Mouse (Mus musculus) right cerebral cortex, postnatal 4 days (tissue): ENCODE results near the gene Ankrd44.

ENCODE experiments used
- DNase-seq: peaks from one replicate; pipeline ENCODE4 v3.0.0-alpha.2; 2022

Gene Ankrd44

GRCm38 (mm10) chr1:54807832-54808231 lies 118.4 kb downstream of the Ankrd44 start:
- no peak for DNase-seq

GRCm38 (mm10) chr1:54806116-54806850 lies 119.9 kb downstream of the Ankrd44 start:
- no peak for DNase-seq

GRCm38 (mm10) chr1:54804406-54804805 lies 121.8 kb downstream of the Ankrd44 start:
- DNase-seq, result no peak

GRCm38 (mm10) chr1:54802703-54803102 lies 123.5 kb downstream of the Ankrd44 start:
- no peak for DNase-seq

- DNase-seq, result no peak
Measured at GRCm38 (mm10) chr1:54801256-54801655, 124.9 kb downstream of the Ankrd44 start.

GRCm38 (mm10) chr1:54799421-54799820 lies 126.8 kb downstream of the Ankrd44 start:
- no peak for DNase-seq

GRCm38 (mm10) chr1:54798415-54798814 lies 127.8 kb downstream of the Ankrd44 start:
- DNase-seq, result no peak

- DNase-seq, result no peak
Measured at GRCm38 (mm10) chr1:54794709-54795108, 131.5 kb downstream of the Ankrd44 start.

- no peak for DNase-seq
Measured at GRCm38 (mm10) chr1:54791406-54791805, 134.8 kb downstream of the Ankrd44 start.

GRCm38 (mm10) chr1:54789327-54789960 lies 136.7 kb downstream of the Ankrd44 start:
- DNase-seq, result no peak

GRCm38 (mm10) chr1:54788337-54788736 lies 137.8 kb downstream of the Ankrd44 start:
- DNase-seq, result no peak

GRCm38 (mm10) chr1:54778151-54778550 lies 148.0 kb downstream of the Ankrd44 start:
- no peak for DNase-seq

GRCm38 (mm10) chr1:54777104-54777503 lies 149.1 kb downstream of the Ankrd44 start:
- no peak for DNase-seq

GRCm38 (mm10) chr1:54776116-54776515 lies 150.1 kb downstream of the Ankrd44 start:
- no peak for DNase-seq

GRCm38 (mm10) chr1:54772843-54773242 lies 153.3 kb downstream of the Ankrd44 start:
- no peak for DNase-seq

- no peak for DNase-seq
Measured at GRCm38 (mm10) chr1:54771471-54771870, 154.7 kb downstream of the Ankrd44 start.

- DNase-seq, result no peak
Measured at GRCm38 (mm10) chr1:54767221-54767620, 159.0 kb downstream of the Ankrd44 start.

- no peak for DNase-seq
Measured at GRCm38 (mm10) chr1:54765632-54766238, 160.5 kb downstream of the Ankrd44 start.

- no peak for DNase-seq
Measured at GRCm38 (mm10) chr1:54762216-54762807, 163.9 kb downstream of the Ankrd44 start.

- DNase-seq, result no peak
Measured at GRCm38 (mm10) chr1:54759841-54760240, 166.3 kb downstream of the Ankrd44 start.

GRCm38 (mm10) chr1:54757291-54757690 lies 168.9 kb downstream of the Ankrd44 start:
- DNase-seq, result no peak

- DNase-seq, result no peak
Measured at GRCm38 (mm10) chr1:54755690-54756365, 170.4 kb downstream of the Ankrd44 start.

GRCm38 (mm10) chr1:54749961-54750360 lies 176.2 kb downstream of the Ankrd44 start:
- DNase-seq, result no peak
